Mouse (Mus musculus) cortical plate, adult 2 months (tissue): ENCODE data around the gene Gm960.

ENCODE experiments used
- CTCF ChIP-seq: fragments of 200-500 bp; IDR thresholded peaks from 2 replicates; pipeline ENCODE4 v1.5.1; 2011; ENCODE audit warnings: mild to moderate bottlenecking, control low read depth, low read length; ENCODE audit not compliant: insufficient read depth; ENCODE audit errors: extremely low read depth
- POLR2A ChIP-seq: fragments of 200-500 bp; IDR thresholded peaks from 2 replicates; pipeline ENCODE4 v1.6.1; 2011; ENCODE audit warnings: mild to moderate bottlenecking, low read length, control low read depth; ENCODE audit not compliant: insufficient read depth; ENCODE audit errors: extremely low read depth

DNA sequence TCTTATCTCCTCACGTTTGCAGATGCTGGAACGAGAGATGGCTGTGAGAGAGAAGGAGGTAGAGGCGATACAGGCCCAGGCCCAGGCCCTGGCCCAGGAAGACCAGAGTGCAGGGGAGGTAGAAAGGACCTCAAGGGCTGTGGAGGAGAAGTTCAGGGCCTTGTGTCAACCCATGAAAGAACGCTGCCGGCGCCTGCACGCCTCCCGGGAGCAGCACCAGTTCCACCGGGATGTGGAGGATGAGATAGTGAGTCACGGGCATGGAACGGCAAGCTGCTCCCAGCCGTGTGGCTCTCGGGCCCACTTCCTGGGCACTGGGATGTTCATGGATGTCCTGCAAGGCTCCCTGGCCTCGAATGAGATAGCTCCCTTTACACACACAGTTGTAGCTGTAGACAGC lies 45.6 kb upstream of the Gm960 start:
- TF ChIP-seq CTCF, result no peak
- no peak for TF ChIP-seq POLR2A
